Mouse (Mus musculus) cerebellum, postnatal 10 days (tissue): Measurements from ENCODE around the gene Stk4.

Experiments
- DNase-seq, 2 experiments: peaks; one replicate each; pipeline ENCODE4 v3.0.0; 2021; ENCODE audit warnings: mixed read lengths in 2 of 2

The Stk4 gene

DNA sequence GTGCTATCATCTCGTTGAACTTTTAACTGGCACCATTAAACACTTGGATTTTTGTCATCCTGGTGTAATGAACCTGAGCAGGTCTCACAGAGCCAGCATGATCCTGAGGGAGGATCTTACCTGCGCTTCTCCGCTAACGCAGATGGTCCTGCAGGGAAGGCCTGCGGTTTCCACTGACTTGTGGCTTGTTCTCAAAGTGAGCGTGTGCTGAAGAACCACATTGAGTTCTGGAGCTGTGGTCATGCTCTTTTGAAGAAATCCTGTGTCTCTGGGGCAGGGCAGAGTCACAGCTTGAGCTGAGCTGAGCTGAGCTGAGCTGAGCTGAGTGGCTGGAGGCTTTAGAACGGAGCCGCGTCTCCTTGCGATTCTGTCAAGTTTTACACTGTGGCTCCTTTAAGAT lies 11.5 kb downstream of the Stk4 start:
- DNase-seq, result no peak

DNA sequence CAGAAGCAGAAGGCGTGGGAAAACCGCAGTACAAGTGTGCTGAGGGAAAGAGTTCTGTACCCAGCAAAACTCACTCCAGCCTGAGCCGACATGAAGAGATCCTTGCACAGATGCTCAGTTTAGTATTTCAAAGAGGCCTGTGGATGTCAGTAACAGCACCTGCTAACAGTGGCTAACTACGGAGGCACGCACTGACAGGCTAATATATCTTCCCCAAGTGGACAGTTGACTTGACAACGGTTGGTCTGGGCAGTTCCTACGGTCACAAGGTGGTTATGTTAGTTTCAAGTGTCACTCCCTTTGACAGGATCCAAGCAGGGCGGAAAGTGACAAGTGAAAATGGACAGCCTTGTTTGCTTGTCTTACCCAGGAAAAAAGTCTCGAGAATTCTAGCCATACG lies 12.1 kb downstream of the Stk4 start:
- DNase-seq, result no peak

DNA sequence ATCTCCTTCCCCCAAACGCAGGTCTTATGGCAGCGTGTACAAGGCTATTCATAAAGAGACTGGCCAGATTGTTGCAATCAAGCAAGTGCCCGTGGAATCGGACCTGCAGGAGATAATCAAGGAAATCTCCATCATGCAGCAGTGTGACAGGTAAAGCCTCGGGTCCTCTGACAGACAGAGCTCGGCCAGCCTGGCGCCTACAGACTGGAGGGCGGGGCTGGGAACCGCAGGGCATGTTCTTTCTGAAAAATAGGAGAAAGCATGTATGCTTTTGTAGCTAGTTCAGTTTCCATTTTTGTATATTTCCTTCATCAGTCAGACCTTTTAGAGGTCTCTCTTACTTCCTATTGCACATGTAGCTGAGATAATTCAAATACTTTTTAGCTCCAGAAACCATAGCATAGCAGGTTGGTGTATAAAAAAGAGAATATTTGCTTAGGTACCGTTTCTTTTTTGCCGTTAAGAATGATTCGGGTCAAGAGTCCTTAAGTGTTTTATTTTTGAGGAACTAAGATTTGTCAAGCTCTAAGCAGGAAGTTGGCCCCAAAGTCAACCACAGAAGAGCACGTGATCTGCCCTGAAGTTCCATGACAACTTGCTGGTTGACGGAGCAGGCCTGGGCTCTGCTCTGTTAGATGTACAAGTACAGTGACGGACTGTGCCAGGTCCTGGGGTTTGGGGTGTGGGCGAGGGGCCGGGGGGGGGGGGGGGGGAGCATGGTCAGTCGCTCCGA lies 13.7 kb downstream of the Stk4 start:
- no peak for DNase-seq

DNA sequence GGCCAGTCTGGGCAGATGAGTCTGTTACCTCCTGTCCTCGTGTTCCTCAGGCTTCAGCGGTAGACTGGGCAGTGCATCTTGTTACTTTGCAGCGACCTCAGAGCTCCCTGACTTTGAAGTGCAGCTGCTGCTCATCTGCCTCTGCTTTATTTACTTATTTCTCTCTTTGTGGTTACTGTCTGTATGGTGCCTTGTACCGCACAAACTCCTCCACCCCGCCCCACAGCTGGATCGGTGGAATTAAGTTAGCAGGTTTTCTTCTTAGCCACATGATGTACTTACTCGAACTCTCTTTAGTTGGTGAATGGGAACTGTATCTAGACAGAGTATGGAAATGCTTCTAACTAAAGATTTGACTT lies 14.2 kb downstream of the Stk4 start:
- DNase-seq, result no peak

DNA sequence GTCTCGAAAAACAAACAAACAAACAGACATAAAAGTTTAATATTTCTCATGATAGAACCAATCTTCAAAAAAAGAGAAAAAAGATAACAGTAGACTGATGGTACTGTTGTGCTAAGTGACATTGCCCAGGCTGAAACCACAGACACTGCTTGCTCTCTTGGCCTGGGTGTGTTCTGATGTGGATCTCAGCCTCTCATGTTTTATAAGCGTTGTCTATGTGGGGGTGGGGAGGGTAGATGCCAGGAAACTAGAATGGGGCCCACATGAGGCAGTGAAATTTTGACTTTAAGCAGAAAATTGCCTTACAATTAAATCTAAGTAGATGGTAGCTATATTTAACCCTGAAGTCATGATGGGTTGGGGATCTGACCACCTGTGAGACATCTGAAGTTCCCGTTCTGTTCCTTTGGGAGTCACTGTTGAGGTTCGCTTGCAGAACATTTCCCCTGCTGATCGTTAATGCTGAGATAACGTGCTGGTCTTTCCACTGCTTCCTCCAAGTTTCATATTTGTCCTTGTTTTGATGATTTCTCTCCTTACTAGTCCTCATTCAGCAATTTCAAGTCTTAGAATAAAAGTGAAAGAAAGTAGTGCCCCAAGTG lies 17.4 kb downstream of the Stk4 start:
- DNase-seq, result no peak

DNA sequence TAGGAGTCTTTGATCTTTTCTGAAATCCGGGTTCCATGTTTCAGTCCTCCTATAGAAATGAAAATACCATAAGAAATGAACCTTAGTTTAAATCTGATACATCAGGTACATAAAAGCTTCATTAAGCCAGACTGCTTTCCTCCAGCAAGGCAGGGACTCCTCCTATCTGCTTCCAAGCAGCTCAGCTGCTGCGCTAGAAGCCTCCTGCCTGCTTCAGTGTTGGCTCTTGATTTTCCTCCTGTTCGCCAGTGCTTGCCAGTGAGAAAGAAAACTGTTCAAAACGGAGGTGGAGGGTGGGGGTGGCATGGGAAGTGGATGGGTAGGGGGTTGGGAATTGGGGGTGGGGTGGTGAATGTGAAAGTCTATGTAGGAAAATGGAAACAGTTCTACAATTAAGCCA lies 19.4 kb downstream of the Stk4 start:
- no peak for DNase-seq

DNA sequence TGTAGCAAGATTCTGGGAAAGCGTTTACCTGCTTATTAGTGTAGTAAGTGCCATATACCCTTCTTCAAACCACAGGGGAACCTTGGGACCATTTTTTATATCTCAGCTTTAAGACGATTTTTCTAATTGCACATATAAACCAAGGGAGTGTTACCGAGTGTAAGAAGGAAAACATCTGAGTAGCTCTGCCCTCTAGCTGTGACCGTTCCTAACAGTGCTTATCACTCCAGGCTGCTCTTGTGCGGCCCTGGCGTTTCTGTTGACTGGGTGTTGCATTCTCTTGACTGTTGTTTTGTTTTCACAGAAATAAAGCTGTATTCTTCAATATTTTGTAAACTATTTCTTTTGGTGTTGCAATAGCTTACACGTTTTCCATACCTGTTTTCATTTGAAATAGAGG lies 24.0 kb downstream of the Stk4 start:
- DNase-seq, result no peak

DNA sequence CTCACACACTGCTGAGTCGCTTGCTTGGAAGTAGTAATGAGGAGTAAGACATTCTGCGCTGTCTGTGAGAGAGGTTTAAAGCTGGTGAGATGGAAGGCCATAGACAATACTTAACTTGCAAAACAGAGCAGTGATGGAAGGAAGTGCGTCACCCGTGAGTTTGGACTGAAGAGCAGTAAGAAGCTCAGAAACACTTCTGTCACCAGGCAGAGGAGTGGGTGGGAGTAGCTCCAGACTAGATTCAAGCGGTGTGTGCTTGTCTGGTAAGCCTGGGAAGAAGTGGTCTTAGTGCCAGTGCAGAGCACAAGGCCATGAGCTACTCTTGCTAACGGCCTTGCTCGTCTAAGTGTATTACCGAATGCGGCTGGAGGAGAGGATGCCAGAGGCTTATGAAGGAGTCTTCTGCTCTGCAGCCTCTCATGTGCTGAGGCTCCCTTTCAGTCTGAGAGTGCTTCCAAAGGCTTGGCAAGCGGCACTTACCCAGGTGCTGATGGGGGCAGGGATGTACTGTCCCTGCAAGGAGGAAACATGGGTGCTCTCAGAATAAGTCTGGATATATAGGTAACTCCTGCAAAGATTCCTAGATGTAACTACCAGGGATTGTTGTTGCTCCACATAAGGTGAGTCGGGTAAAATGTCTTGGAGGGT lies 28.6 kb downstream of the Stk4 start:
- DNase-seq, result peak; percentile 70 to 76

DNA sequence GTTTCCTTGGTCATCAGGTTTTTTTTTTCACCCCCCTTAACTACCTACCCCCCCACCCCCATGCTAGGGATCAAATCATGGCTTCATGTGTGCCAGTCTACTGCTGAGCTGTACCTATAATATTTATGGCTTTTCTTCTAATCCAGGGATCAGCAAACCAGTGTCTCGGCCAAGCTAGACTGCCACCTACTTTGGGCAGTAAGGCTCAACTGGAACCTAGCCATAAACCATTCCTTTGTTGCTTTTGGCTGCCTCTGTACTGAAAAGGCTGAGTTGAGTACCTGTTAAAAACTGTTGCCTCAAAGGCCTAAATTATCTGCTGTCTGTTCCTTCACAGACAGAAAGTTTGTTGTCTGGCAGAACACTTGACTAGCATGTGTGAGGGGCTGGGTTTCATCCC lies 31.8 kb downstream of the Stk4 start:
- DNase-seq, result no peak

DNA sequence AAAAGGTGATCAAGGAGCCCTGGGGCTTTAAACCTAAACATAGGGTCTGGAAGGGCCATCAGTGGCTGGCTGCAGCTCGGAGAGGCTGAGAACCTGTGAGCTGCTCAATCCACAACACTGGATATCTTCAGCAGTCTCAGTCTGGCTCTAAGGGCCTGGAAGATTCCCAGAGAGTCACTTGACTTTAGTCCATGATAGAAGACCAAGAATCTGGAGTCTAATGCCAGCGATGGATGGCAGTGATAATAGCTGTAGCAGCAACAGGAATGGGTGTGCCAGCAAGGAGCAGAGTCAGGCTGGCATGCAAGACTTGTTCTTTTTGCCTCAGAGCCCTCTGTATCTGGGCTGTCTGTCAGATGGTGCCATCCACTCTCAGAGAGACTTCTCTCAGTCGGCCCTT lies 32.2 kb downstream of the Stk4 start:
- DNase-seq, result no peak

DNA sequence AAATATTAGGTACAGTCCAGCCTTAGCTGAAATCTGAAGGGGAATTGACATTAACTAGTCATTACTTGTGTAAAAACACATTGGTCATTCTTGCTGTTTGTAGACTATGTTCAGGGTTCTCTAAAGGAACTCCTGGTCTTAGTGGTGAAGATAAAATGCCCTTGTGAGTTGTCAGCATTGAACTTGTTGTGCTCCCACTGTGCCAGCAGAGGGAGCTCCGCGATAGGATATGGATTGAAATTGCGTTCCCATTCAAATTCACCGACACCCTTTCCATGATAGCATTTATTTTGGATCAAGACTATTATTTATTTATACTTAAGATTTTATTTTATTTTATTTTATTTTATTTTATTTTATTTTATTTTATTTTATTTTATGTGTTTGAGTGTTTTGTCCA lies 33.4 kb downstream of the Stk4 start:
- peak; percentile 80 to 84 for DNase-seq

DNA sequence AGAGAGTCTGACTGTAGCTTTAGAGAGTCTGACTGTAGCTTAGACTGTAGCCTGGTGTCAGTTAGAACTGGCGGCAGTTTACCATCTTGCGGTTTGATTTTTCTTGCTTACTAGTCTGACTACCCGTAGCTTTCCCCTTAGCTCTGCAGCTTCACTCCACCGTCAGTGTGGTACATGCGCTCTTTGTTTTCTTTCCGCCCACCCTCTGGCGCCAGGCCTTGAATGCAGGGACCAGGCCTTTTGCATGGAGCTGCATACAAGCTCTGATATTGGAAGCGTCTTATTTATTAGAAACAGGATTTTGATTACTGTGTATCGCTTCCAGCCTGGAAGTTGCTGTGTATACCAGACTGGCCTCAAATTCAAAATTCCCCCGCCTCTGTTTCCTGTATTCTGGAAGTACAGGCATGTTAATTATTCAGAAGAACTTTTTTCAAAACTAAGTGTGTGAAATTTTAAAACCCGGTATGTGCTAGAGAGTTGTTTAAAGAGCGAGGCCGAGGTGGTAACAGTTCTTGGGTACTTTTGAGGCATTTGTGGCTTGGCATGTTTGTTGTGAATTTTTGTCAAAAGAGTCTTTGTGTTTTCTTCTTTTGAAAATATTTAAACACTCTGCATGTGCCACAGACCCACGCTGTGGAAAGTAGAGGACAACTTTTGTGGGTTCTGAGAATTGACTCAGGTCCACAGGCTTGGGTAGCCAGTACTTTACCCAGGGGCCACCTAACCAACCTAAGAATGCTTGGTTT lies 36.3 kb downstream of the Stk4 start:
- no peak for DNase-seq

DNA sequence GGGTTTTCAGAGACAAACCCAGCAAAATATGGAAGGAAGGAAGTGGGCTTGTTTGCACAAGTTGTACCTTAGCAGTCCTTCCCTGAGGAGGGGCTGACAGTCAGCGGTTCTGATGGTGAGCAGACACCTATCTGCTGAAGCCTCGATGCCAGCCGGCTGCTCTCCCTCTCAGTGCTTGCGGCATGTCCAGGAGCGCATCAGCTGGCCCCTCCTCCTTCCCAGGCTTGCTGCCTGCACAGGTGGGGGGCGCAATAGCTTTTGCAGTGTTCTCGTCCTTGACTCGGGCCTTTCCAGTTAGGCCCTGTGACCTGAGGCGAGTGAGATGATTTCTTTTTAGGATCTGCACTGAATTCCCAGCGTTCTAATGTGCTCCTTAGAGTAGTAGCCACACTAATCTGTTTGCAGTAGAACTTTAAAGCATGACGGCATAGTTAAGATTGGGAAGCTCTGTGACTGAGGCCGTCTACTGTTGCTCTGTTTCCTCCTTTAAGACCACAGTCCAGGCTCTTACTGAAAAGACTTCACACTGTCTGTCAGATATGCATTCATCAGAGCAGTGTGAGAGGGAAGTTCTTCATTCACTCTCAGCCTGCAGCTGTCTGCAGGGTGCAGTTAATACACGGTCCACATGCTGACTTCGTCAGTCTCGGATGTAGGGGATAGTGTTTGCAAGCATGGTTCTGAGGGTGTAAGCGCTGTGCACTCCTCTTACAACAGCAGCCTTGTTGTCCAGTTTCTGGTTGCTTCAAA lies 37.2 kb downstream of the Stk4 start:
- no peak for DNase-seq

DNA sequence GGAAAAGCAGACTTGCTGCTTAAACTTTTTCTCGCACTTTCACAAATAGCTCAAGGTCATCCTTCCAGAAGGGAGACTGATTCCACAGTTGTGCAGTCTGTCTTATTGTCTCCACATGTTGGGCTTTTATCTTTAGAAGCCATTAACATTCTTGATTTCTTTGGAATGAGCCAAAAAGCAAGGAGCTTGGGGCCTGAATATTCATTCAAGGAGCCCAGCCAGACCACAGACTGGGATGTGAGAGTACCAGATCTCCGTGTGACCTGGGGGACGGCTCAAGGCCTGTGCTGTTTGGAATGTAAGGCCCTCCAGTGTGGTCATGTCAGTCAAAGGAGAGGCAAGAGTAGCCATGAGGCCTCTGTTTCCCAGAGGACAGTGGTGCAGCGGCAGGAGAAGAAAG lies 38.4 kb downstream of the Stk4 start:
- no peak for DNase-seq

DNA sequence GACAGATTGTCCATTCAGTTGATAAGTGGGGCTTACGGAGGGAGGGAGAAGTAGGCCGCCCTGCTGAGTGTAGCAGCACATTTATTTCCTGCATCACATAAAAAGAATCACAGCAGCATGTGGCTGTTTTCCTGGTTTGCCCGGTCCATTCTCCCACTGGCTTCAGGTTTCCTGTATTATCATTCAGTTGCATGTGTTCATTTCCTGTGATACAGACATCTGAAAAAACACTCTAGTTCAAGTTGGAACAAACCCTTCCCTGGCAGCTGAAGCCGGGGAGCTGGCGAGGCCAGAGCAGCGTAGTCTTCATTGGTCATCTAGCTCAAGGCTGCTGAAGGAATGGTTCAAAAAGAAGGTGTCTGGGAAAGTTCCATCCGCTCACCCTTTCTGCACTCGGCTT lies 41.4 kb downstream of the Stk4 start:
- no peak for DNase-seq

DNA sequence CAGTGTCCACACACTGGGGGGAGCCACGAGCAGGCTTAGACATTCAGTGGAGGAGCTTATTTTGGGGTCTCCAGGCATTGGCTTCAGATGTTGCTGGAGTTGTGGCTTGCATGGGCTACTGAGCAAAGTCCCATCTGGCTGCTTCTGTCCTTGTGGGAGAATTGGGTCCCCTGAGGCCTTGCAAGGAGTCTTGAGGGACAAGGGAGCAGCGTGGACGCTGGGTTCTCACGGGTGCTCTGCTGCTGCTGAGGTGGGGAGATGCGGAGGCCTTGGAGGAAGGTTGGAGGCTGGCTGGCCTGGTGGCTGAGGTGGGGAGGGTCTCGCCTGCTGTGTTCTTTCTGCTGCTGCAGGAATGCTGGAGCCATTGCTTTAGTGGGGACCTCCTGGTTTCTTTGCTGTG lies 43.9 kb downstream of the Stk4 start:
- no peak for DNase-seq

DNA sequence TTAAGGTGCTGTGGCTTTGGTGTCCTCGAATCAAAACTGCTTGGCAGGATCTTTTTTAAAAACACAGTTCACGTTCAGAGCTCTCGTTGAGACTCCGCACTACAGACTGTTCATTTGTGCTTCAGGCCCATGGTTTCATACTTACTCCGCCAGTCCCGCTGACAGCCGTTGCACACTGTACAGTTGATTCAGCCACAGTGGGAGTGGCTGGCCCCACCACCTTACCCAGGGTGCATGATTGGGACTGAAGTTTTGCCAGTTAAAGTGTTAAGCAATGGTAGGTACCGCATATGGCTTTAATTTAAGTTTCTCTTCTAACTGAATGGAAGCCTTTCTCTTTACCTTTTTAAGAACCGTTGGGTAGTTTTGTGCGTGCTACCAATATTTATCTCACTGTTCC lies 45.4 kb downstream of the Stk4 start:
- no peak for DNase-seq

DNA sequence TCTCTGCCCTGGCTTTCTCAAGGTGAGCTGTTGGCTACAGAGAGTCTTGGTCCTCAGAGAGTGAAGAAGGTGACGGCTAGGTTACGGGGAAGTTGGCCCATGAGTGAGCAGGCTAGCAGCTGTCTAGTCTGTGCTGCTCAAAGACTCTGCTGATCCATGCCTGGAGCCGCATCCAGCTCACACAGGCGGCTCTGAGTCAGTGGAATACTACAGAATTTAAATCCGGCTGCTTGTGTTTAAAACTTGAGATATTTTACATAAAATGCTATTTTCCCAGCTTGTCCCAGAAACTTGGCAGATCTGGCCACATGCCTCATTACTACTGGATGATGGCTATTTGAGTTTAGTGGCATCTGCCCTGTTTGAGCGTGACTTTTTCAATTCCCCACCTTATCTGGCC lies 49.4 kb downstream of the Stk4 start:
- DNase-seq, result no peak

DNA sequence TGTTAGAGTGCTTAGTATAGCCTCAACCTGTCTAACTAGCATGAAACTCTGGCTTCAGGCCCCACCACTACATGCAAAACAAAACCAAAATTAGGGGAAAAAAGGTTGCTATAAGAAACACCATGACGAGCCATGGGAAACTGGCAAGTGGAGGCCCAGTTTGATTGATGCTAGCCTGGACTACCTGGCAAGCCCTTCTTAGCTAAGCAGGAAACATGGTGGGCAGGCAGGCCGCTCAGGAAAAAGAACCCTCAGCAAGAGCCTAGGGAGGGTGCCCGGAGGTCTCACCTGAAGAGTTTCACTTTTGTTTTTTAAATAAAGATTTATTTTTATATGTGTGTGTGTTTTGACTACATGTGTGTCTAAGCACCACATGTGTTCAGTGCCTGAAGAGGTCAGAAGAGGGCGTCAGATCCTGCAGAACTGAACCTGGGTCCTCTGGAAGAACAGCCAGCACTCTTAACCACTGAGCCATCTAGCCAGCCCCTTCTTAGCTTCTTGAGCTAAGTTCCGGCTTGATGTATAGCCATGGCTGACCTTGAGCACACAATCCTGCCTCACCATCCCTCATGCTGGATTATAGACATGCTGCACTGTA lies 53.1 kb downstream of the Stk4 start:
- DNase-seq, result no peak

DNA sequence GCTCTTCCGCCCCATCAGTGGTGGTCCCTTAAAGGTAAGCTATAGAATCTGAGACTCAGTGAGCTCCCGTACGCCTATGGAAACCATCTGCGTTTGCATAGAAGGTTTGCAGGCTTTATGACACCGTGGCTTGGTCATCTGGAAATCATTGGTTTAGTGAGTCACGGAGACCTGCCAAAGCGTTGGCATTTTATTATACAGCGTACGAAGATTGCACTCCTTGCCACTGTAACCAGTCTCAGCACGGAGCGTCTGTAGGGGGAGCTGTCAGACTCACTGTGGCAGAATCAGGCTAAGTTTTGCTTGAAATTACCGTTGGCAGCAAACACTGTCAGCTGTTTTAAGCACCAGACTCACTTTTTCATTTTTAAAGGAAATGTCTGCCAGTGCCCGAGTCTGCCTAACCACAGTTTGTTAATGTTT lies 56.4 kb downstream of the Stk4 start:
- DNase-seq, result peak; percentile 49 to 58

DNA sequence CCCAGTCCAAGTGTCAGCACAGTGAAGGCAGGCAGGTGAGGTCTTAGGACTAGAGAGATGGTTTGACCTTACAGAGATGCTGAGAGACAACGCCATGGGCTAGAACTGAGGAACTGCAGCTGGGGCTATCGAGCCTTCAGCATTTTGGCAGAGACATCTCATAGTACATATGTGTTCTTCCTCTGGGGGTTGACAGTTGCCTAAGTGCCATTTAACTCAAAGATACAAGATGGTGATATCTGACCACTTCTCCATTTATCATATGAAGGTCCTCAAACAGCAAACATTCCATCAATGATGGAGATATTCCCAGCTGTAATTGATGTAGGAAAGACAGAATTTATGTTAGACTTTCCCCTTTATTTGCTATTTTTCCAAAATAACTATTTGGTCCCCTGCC lies 57.2 kb downstream of the Stk4 start:
- DNase-seq, result no peak

DNA sequence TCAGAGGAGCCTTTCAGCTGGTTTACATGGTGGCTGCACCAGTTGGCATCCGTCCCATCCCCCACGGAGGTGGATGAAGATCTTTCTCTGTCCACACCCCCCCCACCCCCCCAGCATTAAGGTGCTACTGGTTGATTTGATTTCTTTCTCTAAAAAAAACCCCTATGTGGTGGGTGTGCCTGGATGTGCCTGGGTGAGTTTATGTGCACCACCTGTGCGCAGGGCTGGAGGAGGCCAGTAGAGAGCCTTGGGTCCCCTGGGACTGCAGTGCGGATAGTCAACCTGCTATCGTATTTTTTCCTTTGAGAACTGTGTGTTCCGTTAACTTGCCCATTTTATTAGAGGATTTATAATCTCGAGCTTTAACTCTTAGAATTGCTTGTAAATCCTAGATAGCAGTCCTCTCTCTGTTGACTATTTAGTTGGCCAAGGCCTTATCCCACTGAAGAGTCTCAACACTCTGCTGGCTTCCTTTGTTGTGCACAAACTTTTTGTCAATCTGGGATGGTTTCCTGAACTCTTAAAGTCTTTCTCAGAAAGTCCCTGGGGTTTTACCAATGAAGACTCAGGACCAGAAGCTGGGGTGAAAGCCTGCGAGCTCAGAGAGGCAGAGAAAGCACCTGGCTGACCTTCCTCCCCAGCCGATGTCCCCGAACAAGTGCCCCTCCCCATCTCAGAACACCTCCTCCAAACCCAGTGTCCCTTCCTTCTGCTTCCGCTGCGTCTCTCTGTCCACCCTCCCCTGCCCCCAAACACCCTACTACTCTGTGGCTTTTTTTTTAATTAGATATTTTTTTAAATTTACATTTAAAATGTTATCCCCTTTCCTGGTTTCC lies 58.7 kb downstream of the Stk4 start:
- peak; percentile 29 to 39 for DNase-seq
